Mouse (Mus musculus) layer of hippocampus, adult 2 months (tissue): ENCODE data around the gene Alg11. TPM values are rescaled to one million over a fixed set of nuclear protein-coding genes. Genes with fewer than 3 reads are reported as not detected.

Experiments used
- DNase-seq, 2 experiments: peaks; one replicate each; pipeline ENCODE4 v3.0.0; 2022; ENCODE audit warnings: low spot score in 2 of 2
- H3K27ac ChIP-seq: fragments of 200-600 bp; 2 replicates; pipeline ENCODE4 v1.8.1; 2022
- H3K4me3 ChIP-seq: fragments of 200-600 bp; 2 replicates; pipeline ENCODE4 v1.8.1; 2022; ENCODE audit warnings: mild to moderate bottlenecking
- CTCF ChIP-seq: fragments of 200-600 bp; conservative IDR thresholded peaks from 2 replicates; pipeline ENCODE4 v1.8.1; 2022; ENCODE audit warnings: antibody characterized with exemption, mild to moderate bottlenecking, moderate library complexity
- total RNA-seq, 2 experiments: library from RNA; stranded (reverse); gene quantifications; 2 replicates each; pipeline ENCODE4 v1.2.3; 2021

The Alg11 gene
- total RNA-seq, 2 experiments from 2014 or later = 34.7 to 42.0 TPM

DNA sequence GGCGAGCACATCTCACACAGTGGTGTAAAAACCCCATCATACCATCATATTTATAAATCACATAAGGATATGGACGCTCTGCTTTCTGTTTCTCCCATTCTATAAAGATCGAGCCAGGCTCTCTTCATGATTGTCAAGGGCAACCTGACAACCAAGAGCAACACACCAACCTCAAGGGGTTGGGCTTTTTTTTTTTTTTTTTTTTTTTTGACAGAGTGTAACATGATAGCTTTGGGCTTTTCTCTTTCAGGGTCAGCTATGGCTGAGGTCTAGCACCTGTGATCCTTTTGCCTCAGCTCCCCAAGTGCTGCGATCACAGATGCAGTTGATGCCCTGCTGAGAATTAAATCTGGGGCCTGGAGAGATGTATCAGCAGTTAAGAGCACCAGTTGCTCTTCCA is 46.5 kb downstream of the Alg11 start:
- DNase-seq = no peak
- no peak overlapping the region for H3K27ac ChIP-seq

More for the DNA sequence above, 46.5 kb downstream of the Alg11 start:
- H3K4me3 ChIP-seq = no peak overlapping the region
- no peak for TF ChIP-seq CTCF

Other genes starting within 250 kb of the Alg11 start
- not detected for gene Defb50, start 237.2 kb upstream of the Alg11 start, total RNA-seq
- not detected for gene Defb2, start 220.8 kb upstream of the Alg11 start, total RNA-seq
- gene Defb10, start 201.8 kb upstream of the Alg11 start, total RNA-seq = not detected
- not detected for gene Defb9, start 175.3 kb upstream of the Alg11 start, total RNA-seq
- gene Defb11, start 154.3 kb upstream of the Alg11 start, total RNA-seq = not detected
- gene Defb15, start 128.0 kb upstream of the Alg11 start, total RNA-seq = not detected
- gene Defb35, start 122.4 kb upstream of the Alg11 start, total RNA-seq = not detected
- not detected for gene Defb13, start 114.0 kb upstream of the Alg11 start, total RNA-seq
- gene Fam90a1a, start 102.0 kb upstream of the Alg11 start, total RNA-seq = not detected
- not detected for gene Ccdc70, start 90.9 kb upstream of the Alg11 start, total RNA-seq
- gene Atp7b, start 416 bp upstream of the Alg11 start, total RNA-seq = 1 to 10 TPM; 2.3 to 2.4 TPM
- under 1 TPM in 1 of 2 experiments, not detected in 1; 0.61 TPM for gene Nek5, start 64.3 kb downstream of the Alg11 start, total RNA-seq
- 1 to 10 TPM; 2.5 to 2.7 TPM for gene Nek3, start 105.7 kb downstream of the Alg11 start, total RNA-seq
- 1 to 10 TPM in 1 of 2 experiments, under 1 TPM in 1; 0.61 to 1.0 TPM for gene Ckap2, start 125.1 kb downstream of the Alg11 start, total RNA-seq
- gene Vps36, start 132.1 kb downstream of the Alg11 start, total RNA-seq = 10 to 100 TPM; 25.2 to 26.0 TPM
- 1 to 10 TPM; 3.0 to 3.4 TPM for gene Thsd1, start 166.6 kb downstream of the Alg11 start, total RNA-seq
- not detected for gene Tpte, start 222.7 kb downstream of the Alg11 start, total RNA-seq